Mouse (Mus musculus) myocyte (in vitro differentiated cells): ENCODE results near the gene Rbm14. TPM values are rescaled to one million over a fixed set of nuclear protein-coding genes. Genes with fewer than 3 reads are reported as not detected.
A peak's percentile ranks its signal among the peaks of the same experiment; 100 is the strongest.

Experiments used
- H3K27me3 ChIP-seq: one replicate; pipeline ENCODE4 v1.6.1; 2011; ENCODE audit not compliant: control insufficient read depth, insufficient read depth, insufficient read length
- H3K36me3 ChIP-seq: one replicate; pipeline ENCODE4 v1.6.1; 2011; ENCODE audit not compliant: control insufficient read depth, insufficient read depth
- H3K4me2 ChIP-seq: one replicate; pipeline ENCODE4 v1.6.1; 2011; ENCODE audit warnings: low read depth, control low read depth
- H3K4me3 ChIP-seq: one replicate; pipeline ENCODE4 v1.5.1; 2011; ENCODE audit warnings: mild to moderate bottlenecking, control low read depth, moderate library complexity
- H3K79me2 ChIP-seq: one replicate; pipeline ENCODE4 v1.6.1; 2011; ENCODE audit not compliant: control insufficient read depth, insufficient read depth
- H3ac ChIP-seq: one replicate; pipeline ENCODE4 v1.6.1; 2011; ENCODE audit not compliant: control insufficient read depth, insufficient read length
- CEBPB ChIP-seq: IDR thresholded peaks from 2 replicates; pipeline ENCODE4 v1.6.1; 2011; ENCODE audit warnings: mild to moderate bottlenecking, moderate library complexity; ENCODE audit not compliant: poor library complexity, insufficient read depth, severe bottlenecking
- E2F4 ChIP-seq: IDR thresholded peaks from one replicate; pipeline ENCODE4 v1.6.1; 2011; ENCODE audit warnings: mild to moderate bottlenecking, control low read depth, moderate library complexity; ENCODE audit not compliant: insufficient read depth
- MAX ChIP-seq: IDR thresholded peaks from one replicate; pipeline ENCODE4 v1.6.1; 2011; ENCODE audit warnings: low read depth, mild to moderate bottlenecking, control low read depth
- MYOD1 ChIP-seq, 3 experiments: IDR thresholded peaks; one replicate each; pipeline ENCODE4 v1.6.1; 2011; ENCODE audit warnings: control low read depth in 2 of 3, low read depth in 2 of 3, mild to moderate bottlenecking in 2 of 3, moderate library complexity in 1 of 3; ENCODE audit not compliant: insufficient read length in 2 of 3, control insufficient read depth in 1 of 3
- MYOG ChIP-seq, 3 experiments: IDR thresholded peaks; one replicate each; pipeline ENCODE4 v1.6.1; 2011; ENCODE audit warnings: control low read depth in 2 of 3, low read depth in 2 of 3, mild to moderate bottlenecking in 2 of 3; ENCODE audit not compliant: insufficient read length in 2 of 3, control insufficient read depth in 1 of 3, insufficient read depth in 1 of 3
- POLR2A ChIP-seq: IDR thresholded peaks from one replicate; pipeline ENCODE4 v1.6.1; 2011; ENCODE audit warnings: low read depth, mild to moderate bottlenecking, control low read depth, moderate library complexity; ENCODE audit not compliant: insufficient read length
- POLR2AphosphoS2 ChIP-seq: IDR thresholded peaks from one replicate; pipeline ENCODE4 v1.6.1; 2011; ENCODE audit warnings: low read depth, control low read depth; ENCODE audit not compliant: insufficient read length
- REST ChIP-seq: IDR thresholded peaks from one replicate; pipeline ENCODE4 v1.6.1; 2011; ENCODE audit warnings: mild to moderate bottlenecking, control low read depth, moderate library complexity; ENCODE audit not compliant: insufficient read depth, insufficient read length
- SRF ChIP-seq: IDR thresholded peaks from one replicate; pipeline ENCODE4 v1.6.1; 2011; ENCODE audit warnings: low read depth; ENCODE audit not compliant: control insufficient read depth, insufficient read length
- TCF12 ChIP-seq: IDR thresholded peaks from one replicate; pipeline ENCODE4 v1.6.1; 2011; ENCODE audit warnings: mild to moderate bottlenecking, control low read depth; ENCODE audit not compliant: poor library complexity, insufficient read depth, severe bottlenecking
- TCF3 ChIP-seq: IDR thresholded peaks from one replicate; pipeline ENCODE4 v1.6.1; 2011; ENCODE audit warnings: low read depth, control low read depth; ENCODE audit not compliant: insufficient read length
- USF1 ChIP-seq: IDR thresholded peaks from one replicate; pipeline ENCODE4 v1.6.1; 2011; ENCODE audit warnings: low read depth, mild to moderate bottlenecking, control low read depth, moderate library complexity
- polyA plus RNA-seq: library from polyadenylated mRNA; unstranded; fragments of >200 nt; fragmentation: generic; extraction: Trizol; gene quantifications from one replicate; pipeline ENCODE4 v1.2.1, GENCODE M21; 2012; ENCODE audit warnings: missing spikeins

Gene Rbm14
- polyA plus RNA-seq, 1 experiment, result 46.8 TPM

- TF ChIP-seq MYOG (IDR thresholded peaks at IDR 0.05; ENCODE audit: control insufficient read depth in 1 of 3, insufficient read depth in 1 of 3, insufficient read length in 2 of 3, low read depth in 2 of 3) (peak in 1 of 3 experiments; percentile 2), REST (no peak)
- Histone ChIP-seq H3K79me2 (no peaks in the 10 kb centered on the region), H3K4me2 (peak within 1 kb of the TSS; percentile 56), H3K36me3 (no peaks in the 10 kb centered on the region), H3K4me3 (no peak within 1 kb of the TSS), H3ac (no peak within 1 kb of the TSS), H3K27me3 (peaks cover 33% of the 10 kb centered on the region)
Measured at GRCm38 (mm10) chr19:4854552-4855469, 43.4 kb upstream of the Rbm14 start, which contains the start of gene Ctsf. Gene Ctsf, plus strand, starts transcription at chr19:4855130.

- Histone ChIP-seq H3K4me2 (no peak overlapping the region), H3K36me3 (no peaks in the 10 kb centered on the region), H3K27me3 (peaks cover 37% of the 10 kb centered on the region), H3K79me2 (no peaks in the 10 kb centered on the region), H3K4me3 (no peak overlapping the region), H3ac (no peak overlapping the region)
- TF ChIP-seq MYOG (IDR thresholded peaks at IDR 0.05; ENCODE audit: control insufficient read depth in 1 of 3, insufficient read depth in 1 of 3, insufficient read length in 2 of 3, low read depth in 2 of 3), result no peak
- TF ChIP-seq TCF12, result no peak
- TF ChIP-seq CEBPB, result no peak
- TF ChIP-seq USF1, result no peak
- TF ChIP-seq E2F4, result no peak
- TF ChIP-seq REST, result no peak
- TF ChIP-seq SRF, result no peak
- no peak for TF ChIP-seq POLR2A
Measured at GRCm38 (mm10) chr19:4850281-4850680, 38.8 kb upstream of the Rbm14 start.

GRCm38 (mm10) chr19:4849800-4850199 lies 38.4 kb upstream of the Rbm14 start:
- Histone ChIP-seq H3K4me2 (no peak overlapping the region), H3K36me3 (no peaks in the 10 kb centered on the region), H3K79me2 (no peaks in the 10 kb centered on the region), H3ac (no peak overlapping the region), H3K27me3 (peaks cover 38% of the 10 kb centered on the region), H3K4me3 (no peak overlapping the region)
- TF ChIP-seq USF1, result no peak
- TF ChIP-seq E2F4, result no peak
- no peak for TF ChIP-seq SRF
- TF ChIP-seq TCF12, result no peak
- no peak for TF ChIP-seq MYOD1 (IDR thresholded peaks at IDR 0.05; ENCODE audit: control insufficient read depth in 1 of 3, insufficient read length in 2 of 3, low read depth in 2 of 3)
- TF ChIP-seq MAX, result no peak
- TF ChIP-seq REST, result no peak
- TF ChIP-seq POLR2AphosphoS2, result no peak
- no peak for TF ChIP-seq MYOG (IDR thresholded peaks at IDR 0.05; ENCODE audit: control insufficient read depth in 1 of 3, insufficient read depth in 1 of 3, insufficient read length in 2 of 3, low read depth in 2 of 3)
- no peak for TF ChIP-seq CEBPB
- TF ChIP-seq POLR2A, result no peak
- TF ChIP-seq TCF3, result no peak

GRCm38 (mm10) chr19:4847490-4847889 lies 36.1 kb upstream of the Rbm14 start:
- TF ChIP-seq REST (no peak), E2F4 (no peak), MYOG (IDR thresholded peaks at IDR 0.05; ENCODE audit: control insufficient read depth in 1 of 3, insufficient read depth in 1 of 3, insufficient read length in 2 of 3, low read depth in 2 of 3) (no peak), POLR2AphosphoS2 (no peak), MYOD1 (IDR thresholded peaks at IDR 0.05; ENCODE audit: control insufficient read depth in 1 of 3, insufficient read length in 2 of 3, low read depth in 2 of 3) (no peak), CEBPB (no peak), USF1 (no peak), TCF12 (no peak), TCF3 (no peak), POLR2A (no peak), SRF (no peak), MAX (no peak)

GRCm38 (mm10) chr19:4845846-4846245 lies 34.4 kb upstream of the Rbm14 start:
- peaks cover 46% of the 10 kb centered on the region for H3K27me3 ChIP-seq
- TF ChIP-seq USF1, result no peak
- TF ChIP-seq E2F4, result no peak
- no peak for TF ChIP-seq MAX
- TF ChIP-seq SRF, result no peak
- no peak for TF ChIP-seq POLR2AphosphoS2
- no peak for TF ChIP-seq REST
- no peak for TF ChIP-seq MYOG (IDR thresholded peaks at IDR 0.05; ENCODE audit: control insufficient read depth in 1 of 3, insufficient read depth in 1 of 3, insufficient read length in 2 of 3, low read depth in 2 of 3)
- no peak for TF ChIP-seq POLR2A
- H3K4me2 ChIP-seq, result no peak overlapping the region
- no peaks in the 10 kb centered on the region for H3K79me2 ChIP-seq
- H3ac ChIP-seq, result no peak overlapping the region
- no peaks in the 10 kb centered on the region for H3K36me3 ChIP-seq
- H3K4me3 ChIP-seq, result no peak overlapping the region

More at GRCm38 (mm10) chr19:4847490-4847889, 36.1 kb upstream of the Rbm14 start:
- Histone ChIP-seq H3K79me2 (no peaks in the 10 kb centered on the region), H3ac (no peak overlapping the region), H3K4me2 (no peak overlapping the region), H3K4me3 (no peak overlapping the region), H3K27me3 (peaks cover 37% of the 10 kb centered on the region), H3K36me3 (no peaks in the 10 kb centered on the region)
